Mouse (Mus musculus) heart, postnatal 0 days (tissue): Measurements from ENCODE around the gene Ppt1.

ENCODE experiments used
- CTCF ChIP-seq: IDR thresholded peaks from 2 replicates; pipeline ENCODE4 v1.5.1; 2016; ENCODE audit warnings: antibody characterized with exemption, control low read depth, low read depth
- EP300 ChIP-seq: IDR thresholded peaks from 2 replicates; pipeline ENCODE4 v1.6.1; 2016; ENCODE audit warnings: antibody characterized with exemption, low read depth

DNA sequence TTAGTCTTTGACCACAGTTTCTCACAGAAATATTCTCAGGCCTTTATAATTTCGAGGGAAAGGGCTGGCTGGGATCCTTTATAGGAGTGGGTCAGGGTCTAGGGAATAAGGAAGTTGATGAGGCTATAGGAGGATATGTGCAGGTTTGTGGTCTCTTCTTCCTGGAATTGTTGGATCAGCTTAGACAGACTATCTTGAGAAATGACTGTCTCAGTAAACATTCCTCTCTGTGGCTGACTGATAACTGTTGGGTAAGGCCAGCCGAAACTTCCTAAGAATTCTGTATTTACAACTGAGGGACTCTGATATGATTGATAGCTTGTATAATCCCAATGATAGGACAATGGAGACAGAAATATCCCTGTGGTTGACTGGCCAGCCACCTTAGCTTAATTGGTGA is 24.2 kb upstream of the Ppt1 start:
- TF ChIP-seq EP300 (no peak), CTCF (no peak)
